ENCODE assay signal across 8 mouse cellular contexts in genomic region chr16:20715161-20715560, GRCm38 (mm10). TPM values are rescaled to one million over a fixed set of nuclear protein-coding genes. Genes with fewer than 3 reads are reported as not detected.
DNase-seq lines count a peak whose midpoint lies in the region; ATAC-seq and TF ChIP-seq lines count a peak whose summit lies in the region.

No protein-coding gene starts in this region.

- peak overlapping the region; percentile 93 for H3K27ac ChIP-seq in gastrocnemius, adult 2 months
- no peak overlapping the region; the same call in 1 of the 2 replicates for H3K27ac ChIP-seq in forebrain, embryonic 16.5 days (ENCODE audit: low read length)
- peak overlapping the region; percentile 94 for H3K27ac ChIP-seq in liver, embryonic 16.5 days (ENCODE audit: low read length)

- peaks cover 22% of the 10 kb centered on the region for H3K9me3 ChIP-seq in E14TG2a.4 (ENCODE audit: low read length)
- H3K9me3 ChIP-seq in forebrain, embryonic 16.5 days (ENCODE audit: control insufficient read depth, low read length), result no peaks in the 10 kb centered on the region
- H3K9me3 ChIP-seq in liver, embryonic 16.5 days (replicated peaks; ENCODE audit: control insufficient read depth, low read length), result no peaks in the 10 kb centered on the region

- peaks cover 63% of the 10 kb centered on the region for H3K4me1 ChIP-seq in E14TG2a.4 (replicated peaks; ENCODE audit: low read depth, low read length)
- H3K4me1 ChIP-seq in forebrain, embryonic 16.5 days (replicated peaks; ENCODE audit: control insufficient read depth, insufficient read depth, low read length), result peaks cover 36% of the 10 kb centered on the region
- peaks cover 66% of the 10 kb centered on the region for H3K4me1 ChIP-seq in liver, embryonic 16.5 days (ENCODE audit: control insufficient read depth, low read depth, low read length)

- H3K36me3 ChIP-seq in E14TG2a.4 (ENCODE audit: insufficient read depth, low read length), result peaks cover 46% of the 10 kb centered on the region
- H3K36me3 ChIP-seq in forebrain, embryonic 16.5 days (ENCODE audit: control insufficient read depth, insufficient read depth), result no peaks in the 10 kb centered on the region
- H3K36me3 ChIP-seq in liver, embryonic 16.5 days (ENCODE audit: control insufficient read depth, insufficient read depth), result peaks cover 14% of the 10 kb centered on the region

- no peak for TF ChIP-seq CTCF in gastrocnemius, adult 2 months (IDR thresholded peaks at IDR 0.05)
- no peak for TF ChIP-seq CTCF in E14TG2a.4 (conservative IDR thresholded peaks at IDR 0.05; ENCODE audit: low read length)

- 57% methylated on average over 2 of the region's 2 CpGs for WGBS in forebrain, embryonic 16.5 days
- 58% methylated on average over 2 of the region's 2 CpGs for WGBS in liver, embryonic 16.5 days (ENCODE audit: insufficient replicate concordance)

- H3K27me3 ChIP-seq in E14TG2a.4 (ENCODE audit: insufficient read depth, low read length), result no peaks in the 10 kb centered on the region
- no peaks in the 10 kb centered on the region for H3K27me3 ChIP-seq in forebrain, embryonic 16.5 days (replicated peaks; ENCODE audit: control insufficient read depth, insufficient read depth, low read length)
- H3K27me3 ChIP-seq in liver, embryonic 16.5 days (ENCODE audit: control insufficient read depth, insufficient read depth, low read depth, low read length), result no peaks in the 10 kb centered on the region

- peak overlapping the region; percentile 80 for H3K4me3 ChIP-seq in gastrocnemius, adult 2 months
- H3K4me3 ChIP-seq in E14TG2a.4 (replicated peaks; ENCODE audit: low read length), result peak overlapping the region; percentile 88
- peak overlapping the region; percentile 53 for H3K4me3 ChIP-seq in forebrain, embryonic 16.5 days (replicated peaks; ENCODE audit: low read length)
- peak overlapping the region; percentile 85 for H3K4me3 ChIP-seq in liver, embryonic 16.5 days (ENCODE audit: low read depth, low read length)

- H3K9ac ChIP-seq in forebrain, embryonic 16.5 days (replicated peaks; ENCODE audit: low read depth, low read length), result peak overlapping the region; percentile 71; the same call in 1 of the 2 replicates
- H3K9ac ChIP-seq in liver, embryonic 16.5 days (ENCODE audit: low read depth, low read length), result peak overlapping the region; percentile 83

- no peak for ATAC-seq in forebrain, embryonic 16.5 days
- no peak for ATAC-seq in liver, embryonic 16.5 days (ENCODE audit: low read depth)

- DNase-seq in gastrocnemius, adult 2 months, result peak; percentile 13
- DNase-seq in gastrocnemius, postnatal 14 days, result no peak
- no peak for DNase-seq in urinary bladder, postnatal 10 days (ENCODE audit: low spot score)
- DNase-seq in adrenal gland, postnatal 4 days (ENCODE audit: low spot score in 2 of 2), result no peak
- DNase-seq in ovary, adult 18-20 months (ENCODE audit: low spot score), result no peak

- H3K4me2 ChIP-seq in forebrain, embryonic 16.5 days (ENCODE audit: low read length), result peak overlapping the region; percentile 92
- peak overlapping the region; percentile 99 for H3K4me2 ChIP-seq in liver, embryonic 16.5 days (ENCODE audit: low read depth, low read length)

- intact Hi-C loops in gastrocnemius, adult 2 months (cut with DNase I), result no loop called here
- intact Hi-C loops in gastrocnemius, postnatal 14 days (cut with DNase I; ENCODE audit: low total_unique reads), result no loop called here

RNA-seq across cellular contexts. Expression of gene Polr2h, which starts 2.3 kb away (rescaled TPM):
- 1 to 10 TPM; 7.6 to 9.2 TPM for total RNA-seq in gastrocnemius, adult 2 months (2021)
- total RNA-seq in gastrocnemius, postnatal 14 days (2021), result 10 to 100 TPM; 10.9 to 14.1 TPM
- polyA plus RNA-seq in forebrain, embryonic 16.5 days (2015; fragmentation: Nextera tagmentation; extraction: Ambion mirVana), result 84.5 and 94.4 TPM in 2 replicates
- 27.7 and 31.6 TPM in 2 replicates for polyA plus RNA-seq in liver, embryonic 16.5 days (2015; fragmentation: Nextera tagmentation; extraction: Ambion mirVana)
- 10 to 100 TPM; 39.8 to 41.0 TPM for total RNA-seq in adrenal gland, postnatal 4 days (2021)

RNA-seq across cellular contexts. Expression of gene Clcn2, which starts 2.4 kb away (rescaled TPM):
- 1 to 10 TPM in 1 of 2 experiments, under 1 TPM in 1; 0.89 to 1.0 TPM for total RNA-seq in gastrocnemius, adult 2 months (2021)
- 1 to 10 TPM; 2.3 to 2.7 TPM for total RNA-seq in gastrocnemius, postnatal 14 days (2021)
- 15.9 and 20.8 TPM in 2 replicates for polyA plus RNA-seq in forebrain, embryonic 16.5 days (2015; fragmentation: Nextera tagmentation; extraction: Ambion mirVana)
- polyA plus RNA-seq in liver, embryonic 16.5 days (2015; fragmentation: Nextera tagmentation; extraction: Ambion mirVana), result 9.7 and 11.5 TPM in 2 replicates
- total RNA-seq in adrenal gland, postnatal 4 days (2021), result 10 to 100 TPM; 49.6 to 57.3 TPM

RNA-seq across cellular contexts. Expression of gene Chrd, which starts 17.8 kb away (rescaled TPM):
- total RNA-seq in gastrocnemius, adult 2 months (2021), result 1 to 10 TPM; 2.9 to 3.6 TPM
- 1 to 10 TPM; 3.7 to 4.6 TPM for total RNA-seq in gastrocnemius, postnatal 14 days (2021)
- polyA plus RNA-seq in forebrain, embryonic 16.5 days (2015; fragmentation: Nextera tagmentation; extraction: Ambion mirVana), result 4.2 and 4.4 TPM in 2 replicates
- polyA plus RNA-seq in liver, embryonic 16.5 days (2015; fragmentation: Nextera tagmentation; extraction: Ambion mirVana), result 0.32 and 0.39 TPM in 2 replicates
- total RNA-seq in adrenal gland, postnatal 4 days (2021), result 10 to 100 TPM; 14.8 to 17.1 TPM

RNA-seq across cellular contexts. Expression of gene Thpo, which starts 19.1 kb away (rescaled TPM):
- 1 to 10 TPM; 5.1 to 6.3 TPM for total RNA-seq in gastrocnemius, adult 2 months (2021)
- 1 to 10 TPM in 1 of 2 experiments, under 1 TPM in 1; 0.90 to 1.7 TPM for total RNA-seq in gastrocnemius, postnatal 14 days (2021)
- 0.83 and 1.5 TPM in 2 replicates for polyA plus RNA-seq in forebrain, embryonic 16.5 days (2015; fragmentation: Nextera tagmentation; extraction: Ambion mirVana)
- polyA plus RNA-seq in liver, embryonic 16.5 days (2015; fragmentation: Nextera tagmentation; extraction: Ambion mirVana), result 5.1 and 6.1 TPM in 2 replicates
- 1 to 10 TPM; 3.8 to 5.0 TPM for total RNA-seq in adrenal gland, postnatal 4 days (2021)

RNA-seq across cellular contexts. Expression of gene Fam131a, which starts 22.1 kb away (rescaled TPM):
- 10 to 100 TPM; 46.0 to 62.9 TPM for total RNA-seq in gastrocnemius, adult 2 months (2021)
- total RNA-seq in gastrocnemius, postnatal 14 days (2021), result 10 to 100 TPM; 28.7 to 34.5 TPM
- 57.4 and 65.3 TPM in 2 replicates for polyA plus RNA-seq in forebrain, embryonic 16.5 days (2015; fragmentation: Nextera tagmentation; extraction: Ambion mirVana)
- 1.4 and 2.3 TPM in 2 replicates for polyA plus RNA-seq in liver, embryonic 16.5 days (2015; fragmentation: Nextera tagmentation; extraction: Ambion mirVana)
- total RNA-seq in adrenal gland, postnatal 4 days (2021), result 10 to 100 TPM; 14.4 to 15.4 TPM

Comparison
In these comparisons a context has a peak if more than half of its experiments do, and no peak if none do; other contexts are left out.
1. RNA of gene Clcn2, which starts 2.4 kb away (total RNA-seq): 49.6 to 57.3 TPM in adrenal gland, postnatal 4 days; 2.3 to 2.7 TPM in gastrocnemius, postnatal 14 days and 0.89 to 1.0 TPM in gastrocnemius, adult 2 months; every median in the first group is over 10 times any median in the second.
2. Peak in every context shown above with its lines, with median percentiles within 50 percentile points of each other: H3K4me3 ChIP-seq.